Mouse (Mus musculus) cerebral cortex, adult 2 months (tissue): Measurements from ENCODE around the gene Celsr3.

Source experiments
- WGBS: fragments of 180-500 bp; shearing (Covaris S2); methylation state at CpG from one replicate; pipeline ENCODE4 v1.1.7; 2018; 5-methylcytosine and 5-hydroxymethylcytosine counted together

The Celsr3 gene

GRCm38 (mm10) chr9:108825820-108826699 is at the start of gene Celsr3:
TSS of gene Celsr3 (plus strand) at chr9:108826320.
- 2% methylated on average over 68 of the region's 70 CpGs for WGBS

GRCm38 (mm10) chr9:108776614-108777013 is 49.5 kb upstream of the Celsr3 start:
- 88% methylated on average over 4 of the region's 4 CpGs for WGBS

GRCm38 (mm10) chr9:108777276-108777675 is 48.8 kb upstream of the Celsr3 start:
- 70% methylated on average over 4 of the region's 4 CpGs for WGBS

- WGBS = 39% methylated on average over 5 of the region's 5 CpGs
Measured at GRCm38 (mm10) chr9:108780959-108781358, 45.2 kb upstream of the Celsr3 start.

GRCm38 (mm10) chr9:108781891-108782290 is 44.2 kb upstream of the Celsr3 start:
- WGBS = 76% methylated on average over 4 of the region's 4 CpGs

- WGBS = 22% methylated on average over 9 of the region's 9 CpGs
Measured at GRCm38 (mm10) chr9:108782836-108783547, 43.1 kb upstream of the Celsr3 start.

- WGBS = under 1% methylated on average over 56 of the region's 56 CpGs
Measured at GRCm38 (mm10) chr9:108783548-108784463, 42.3 kb upstream of the Celsr3 start, which contains the start of gene Ip6k2. TSS of gene Ip6k2 (plus strand) at chr9:108783796.

GRCm38 (mm10) chr9:108786494-108786893 is 39.6 kb upstream of the Celsr3 start:
- WGBS = 23% methylated on average over 1 of the region's 1 CpGs

GRCm38 (mm10) chr9:108787080-108787479 is 39.0 kb upstream of the Celsr3 start:
- WGBS = 62% methylated on average over 2 of the region's 2 CpGs

- WGBS = 59% methylated on average over 3 of the region's 3 CpGs
Measured at GRCm38 (mm10) chr9:108788713-108789112, 37.4 kb upstream of the Celsr3 start.

GRCm38 (mm10) chr9:108792307-108792706 is 33.8 kb upstream of the Celsr3 start:
- WGBS = 56% methylated on average over 1 of the region's 1 CpGs

GRCm38 (mm10) chr9:108792730-108793129 is 33.4 kb upstream of the Celsr3 start:
- WGBS = 30% methylated on average over 3 of the region's 3 CpGs

- 45% methylated on average over 2 of the region's 2 CpGs for WGBS
Measured at GRCm38 (mm10) chr9:108795281-108795680, 30.8 kb upstream of the Celsr3 start.

- 26% methylated on average over 11 of the region's 11 CpGs for WGBS
Measured at GRCm38 (mm10) chr9:108795762-108796161, 30.4 kb upstream of the Celsr3 start.

GRCm38 (mm10) chr9:108796351-108796981 is 29.7 kb upstream of the Celsr3 start:
- 27% methylated on average over 4 of the region's 4 CpGs for WGBS

GRCm38 (mm10) chr9:108797477-108797876 is 28.6 kb upstream of the Celsr3 start:
- WGBS = 53% methylated on average over 7 of the region's 7 CpGs

GRCm38 (mm10) chr9:108798508-108799075 is 27.5 kb upstream of the Celsr3 start:
- 59% methylated on average over 5 of the region's 5 CpGs for WGBS

GRCm38 (mm10) chr9:108799564-108799963 is 26.6 kb upstream of the Celsr3 start:
- 65% methylated on average over 3 of the region's 3 CpGs for WGBS

- WGBS = 85% methylated on average over 8 of the region's 8 CpGs
Measured at GRCm38 (mm10) chr9:108805768-108806167, 20.4 kb upstream of the Celsr3 start.

- WGBS = 37% methylated on average over 1 of the region's 1 CpGs
Measured at GRCm38 (mm10) chr9:108806831-108807230, 19.3 kb upstream of the Celsr3 start.

- WGBS = 56% methylated on average over 5 of the region's 5 CpGs
Measured at GRCm38 (mm10) chr9:108807674-108808073, 18.4 kb upstream of the Celsr3 start.
